Mouse (Mus musculus): Measurements from ENCODE around the gene Tnfsf13. TPM values are rescaled to one million over a fixed set of nuclear protein-coding genes. Genes with fewer than 3 reads are reported as not detected.

Tnfsf13 gene
- polyA plus RNA-seq, 1 experiment from 2014 or later = 0.24 TPM

GRCm38 (mm10) chr11:69654760-69655159, 30.8 kb downstream of the Tnfsf13 start:
- no peak overlapping the region for H3K27ac ChIP-seq (ENCODE audit: low read depth, low read length)
- ATAC-seq (ENCODE audit: low read depth) = no peak

GRCm38 (mm10) chr11:69653399-69653798, 32.2 kb downstream of the Tnfsf13 start:
- peaks cover 55% of the 10 kb centered on the region for H3K36me3 ChIP-seq (ENCODE audit: control insufficient read depth, insufficient read depth, low read length)
- H3K9ac ChIP-seq (replicated peaks; ENCODE audit: low read depth, low read length) = no peak overlapping the region
- 0 out of 2 replicates have a peak, but pooled peaks cover 2% of the 10 kb centered on the region for H3K4me1 ChIP-seq (ENCODE audit: control insufficient read depth, insufficient read depth, low read length)
- H3K27me3 ChIP-seq (ENCODE audit: control insufficient read depth, insufficient read depth, low read length) = no peaks in the 10 kb centered on the region
- H3K4me2 ChIP-seq (ENCODE audit: low read depth, low read length) = no peak overlapping the region
- no peak overlapping the region for H3K27ac ChIP-seq (ENCODE audit: low read depth, low read length)
- 82% methylated on average over 5 of the region's 5 CpGs for WGBS
- no peaks in the 10 kb centered on the region for H3K9me3 ChIP-seq (ENCODE audit: control insufficient read depth, low read length)
- no peak for ATAC-seq (ENCODE audit: low read depth)
- H3K4me3 ChIP-seq (ENCODE audit: low read depth, low read length) = no peak overlapping the region

More at GRCm38 (mm10) chr11:69654760-69655159, 30.8 kb downstream of the Tnfsf13 start:
- H3K4me2 ChIP-seq (ENCODE audit: low read depth, low read length) = no peak overlapping the region
- 47% methylated on average over 9 of the region's 9 CpGs for WGBS
- no peaks in the 10 kb centered on the region for H3K27me3 ChIP-seq (ENCODE audit: control insufficient read depth, insufficient read depth, low read length)
- H3K9ac ChIP-seq (replicated peaks; ENCODE audit: low read depth, low read length) = no peak overlapping the region
- H3K4me1 ChIP-seq (ENCODE audit: control insufficient read depth, insufficient read depth, low read length) = 0 out of 2 replicates have a peak, but pooled peaks cover 2% of the 10 kb centered on the region
- H3K36me3 ChIP-seq (ENCODE audit: control insufficient read depth, insufficient read depth, low read length) = peaks cover 50% of the 10 kb centered on the region
- H3K9me3 ChIP-seq (ENCODE audit: control insufficient read depth, low read length) = no peaks in the 10 kb centered on the region
- H3K4me3 ChIP-seq (ENCODE audit: low read depth, low read length) = no peak overlapping the region

- H3K9me3 ChIP-seq (ENCODE audit: control insufficient read depth, low read length) = no peaks in the 10 kb centered on the region
- no peak overlapping the region for H3K27ac ChIP-seq (ENCODE audit: low read depth, low read length)
- no peak overlapping the region for H3K4me2 ChIP-seq (ENCODE audit: low read depth, low read length)
- WGBS = 96% methylated on average over 5 of the region's 5 CpGs
- H3K4me1 ChIP-seq (ENCODE audit: control insufficient read depth, insufficient read depth, low read length) = no peaks in the 10 kb centered on the region
- H3K27me3 ChIP-seq (ENCODE audit: control insufficient read depth, insufficient read depth, low read length) = no peaks in the 10 kb centered on the region
- peaks cover 80% of the 10 kb centered on the region for H3K36me3 ChIP-seq (ENCODE audit: control insufficient read depth, insufficient read depth, low read length)
- ATAC-seq (ENCODE audit: low read depth) = no peak
- no peak overlapping the region for H3K4me3 ChIP-seq (ENCODE audit: low read depth, low read length)
- no peak overlapping the region for H3K9ac ChIP-seq (replicated peaks; ENCODE audit: low read depth, low read length)
Observed at GRCm38 (mm10) chr11:69645860-69646259, 39.7 kb downstream of the Tnfsf13 start.

GRCm38 (mm10) chr11:69635471-69635870, 50.1 kb downstream of the Tnfsf13 start:
- no peak for ATAC-seq (ENCODE audit: low read depth)
- WGBS = 88% methylated on average over 3 of the region's 3 CpGs
- no peaks in the 10 kb centered on the region for H3K9me3 ChIP-seq (ENCODE audit: control insufficient read depth, low read length)
- H3K4me1 ChIP-seq (ENCODE audit: control insufficient read depth, insufficient read depth, low read length) = peaks cover 18% of the 10 kb centered on the region
- H3K27me3 ChIP-seq (ENCODE audit: control insufficient read depth, insufficient read depth, low read length) = no peaks in the 10 kb centered on the region
- H3K4me3 ChIP-seq (ENCODE audit: low read depth, low read length) = no peak overlapping the region
- H3K4me2 ChIP-seq (ENCODE audit: low read depth, low read length) = 0 out of 2 replicates have a peak overlapping the region, but pooled peaks have one; percentile 17
- H3K9ac ChIP-seq (replicated peaks; ENCODE audit: low read depth, low read length) = no peak overlapping the region; the same call in 1 of the 2 replicates
- H3K36me3 ChIP-seq (ENCODE audit: control insufficient read depth, insufficient read depth, low read length) = peaks cover 8% of the 10 kb centered on the region; the same call in 1 of the 2 replicates
- no peak overlapping the region for H3K27ac ChIP-seq (ENCODE audit: low read depth, low read length)

GRCm38 (mm10) chr11:69633128-69633866, 52.3 kb downstream of the Tnfsf13 start:
- H3K27me3 ChIP-seq (ENCODE audit: control insufficient read depth, insufficient read depth, low read length) = no peaks in the 10 kb centered on the region
- H3K9ac ChIP-seq (replicated peaks; ENCODE audit: low read depth, low read length) = peak overlapping the region; percentile 95
- H3K4me3 ChIP-seq (ENCODE audit: low read depth, low read length) = peak overlapping the region; percentile 89
- H3K4me1 ChIP-seq (ENCODE audit: control insufficient read depth, insufficient read depth, low read length) = peaks cover 18% of the 10 kb centered on the region
- ATAC-seq (ENCODE audit: low read depth) = peak; percentile 62
- no peaks in the 10 kb centered on the region for H3K9me3 ChIP-seq (ENCODE audit: control insufficient read depth, low read length)
- under 1% methylated on average over 26 of the region's 50 CpGs for WGBS
- no peaks in the 10 kb centered on the region for H3K36me3 ChIP-seq (ENCODE audit: control insufficient read depth, insufficient read depth, low read length)
- H3K4me2 ChIP-seq (ENCODE audit: low read depth, low read length) = peak overlapping the region; percentile 85
- peak overlapping the region; percentile 94 for H3K27ac ChIP-seq (ENCODE audit: low read depth, low read length)

MicroRNAs encoded within 50 kb of the gene (microRNA counts, 519-probe panel; counts per million panel counts)
- not detected for microRNA mmu-miR-1934
- microRNA mmu-miR-467f = 3,653 counts per million, percentile 31 among the panel's probes with 10 or more counts

Small RNA genes within 50 kb of the gene (microRNA-seq; reads per million reads assigned to microRNA genes)
- 1.4 reads per million for gene Mir1934
- gene Mir467f = not detected

Other genes with a start within 250 kb of the Tnfsf13 start
- gene Dnah2, start 136.7 kb downstream of the Tnfsf13 start, polyA plus RNA-seq (2014; fragmentation: Nextera tagmentation; extraction: Ambion mirVana) = 5.7 and 6.9 TPM in 2 replicates
- gene Efnb3, start 125.6 kb downstream of the Tnfsf13 start, polyA plus RNA-seq (2014; fragmentation: Nextera tagmentation; extraction: Ambion mirVana) = 23.2 and 35.6 TPM in 2 replicates
- gene Wrap53, start 105.5 kb downstream of the Tnfsf13 start, polyA plus RNA-seq (2014; fragmentation: Nextera tagmentation; extraction: Ambion mirVana) = 17.3 and 20.8 TPM in 2 replicates
- gene Trp53, start 105.4 kb downstream of the Tnfsf13 start, polyA plus RNA-seq (2014; fragmentation: Nextera tagmentation; extraction: Ambion mirVana) = 54.6 and 68.8 TPM in 2 replicates
- gene Atp1b2, start 79.8 kb downstream of the Tnfsf13 start, polyA plus RNA-seq (2014; fragmentation: Nextera tagmentation; extraction: Ambion mirVana) = 66.6 and 99.6 TPM in 2 replicates
- gene Shbg, start 67.9 kb downstream of the Tnfsf13 start, polyA plus RNA-seq (2014; fragmentation: Nextera tagmentation; extraction: Ambion mirVana) = not detected in 2 replicates
- 23.8 and 25.1 TPM in 2 replicates for gene Sat2, start 63.8 kb downstream of the Tnfsf13 start, polyA plus RNA-seq (2014; fragmentation: Nextera tagmentation; extraction: Ambion mirVana)
- 31.1 and 34.0 TPM in 2 replicates for gene Fxr2, start 52.8 kb downstream of the Tnfsf13 start, polyA plus RNA-seq (2014; fragmentation: Nextera tagmentation; extraction: Ambion mirVana)
- gene Sox15, start 30.5 kb downstream of the Tnfsf13 start, polyA plus RNA-seq (2014; fragmentation: Nextera tagmentation; extraction: Ambion mirVana) = not detected in 2 replicates
- 40.7 and 63.4 TPM in 2 replicates for gene Mpdu1, start 23.1 kb downstream of the Tnfsf13 start, polyA plus RNA-seq (2014; fragmentation: Nextera tagmentation; extraction: Ambion mirVana)
- gene Cd68, start 19.6 kb downstream of the Tnfsf13 start, polyA plus RNA-seq (2014; fragmentation: Nextera tagmentation; extraction: Ambion mirVana) = 3.7 and 11.2 TPM in 2 replicates
- 503 and 643 TPM in 2 replicates for gene Eif4a1, start 13.4 kb downstream of the Tnfsf13 start, polyA plus RNA-seq (2014; fragmentation: Nextera tagmentation; extraction: Ambion mirVana)
- gene Senp3, start 3.7 kb downstream of the Tnfsf13 start, polyA plus RNA-seq (2014; fragmentation: Nextera tagmentation; extraction: Ambion mirVana) = 104 and 116 TPM in 2 replicates
- 2.1 and 3.4 TPM in 2 replicates for gene Tnfsf12, start 10.1 kb upstream of the Tnfsf13 start, polyA plus RNA-seq (2014; fragmentation: Nextera tagmentation; extraction: Ambion mirVana)
- gene Tnfsfm13, start 10.3 kb upstream of the Tnfsf13 start, polyA plus RNA-seq (2014; fragmentation: Nextera tagmentation; extraction: Ambion mirVana) = 0.75 and 1.8 TPM in 2 replicates
- 23.5 and 30.7 TPM in 2 replicates for gene Polr2a, start 72.9 kb upstream of the Tnfsf13 start, polyA plus RNA-seq (2014; fragmentation: Nextera tagmentation; extraction: Ambion mirVana)
- not detected in 2 replicates for gene Slc35g3, start 76.2 kb upstream of the Tnfsf13 start, polyA plus RNA-seq (2014; fragmentation: Nextera tagmentation; extraction: Ambion mirVana)
- 4.3 and 6.0 TPM in 2 replicates for gene Zbtb4, start 80.1 kb upstream of the Tnfsf13 start, polyA plus RNA-seq (2014; fragmentation: Nextera tagmentation; extraction: Ambion mirVana)
- gene Chrnb1, start 110.2 kb upstream of the Tnfsf13 start, polyA plus RNA-seq (2014; fragmentation: Nextera tagmentation; extraction: Ambion mirVana) = 0.78 and 1.3 TPM in 2 replicates
- 6.4 and 9.1 TPM in 2 replicates for gene Fgf11, start 116.1 kb upstream of the Tnfsf13 start, polyA plus RNA-seq (2014; fragmentation: Nextera tagmentation; extraction: Ambion mirVana)
- 0.68 and 0.76 TPM in 2 replicates for gene Tmem102, start 119.8 kb upstream of the Tnfsf13 start, polyA plus RNA-seq (2014; fragmentation: Nextera tagmentation; extraction: Ambion mirVana)
- not detected in 2 replicates for gene Gm39566, start 129.5 kb upstream of the Tnfsf13 start, polyA plus RNA-seq (2014; fragmentation: Nextera tagmentation; extraction: Ambion mirVana)
- gene Spem2, start 132.7 kb upstream of the Tnfsf13 start, polyA plus RNA-seq (2014; fragmentation: Nextera tagmentation; extraction: Ambion mirVana) = 0.16 TPM in 1 of 2 replicates, not detected in the other
- 0.35 and 0.40 TPM in 2 replicates for gene Spem1, start 136.4 kb upstream of the Tnfsf13 start, polyA plus RNA-seq (2014; fragmentation: Nextera tagmentation; extraction: Ambion mirVana)
- 24.2 and 31.3 TPM in 2 replicates for gene Nlgn2, start 152.0 kb upstream of the Tnfsf13 start, polyA plus RNA-seq (2014; fragmentation: Nextera tagmentation; extraction: Ambion mirVana)
- 306 and 377 TPM in 2 replicates for gene Tmem256, start 152.7 kb upstream of the Tnfsf13 start, polyA plus RNA-seq (2014; fragmentation: Nextera tagmentation; extraction: Ambion mirVana)
- 36.3 and 51.8 TPM in 2 replicates for gene Plscr3, start 160.6 kb upstream of the Tnfsf13 start, polyA plus RNA-seq (2014; fragmentation: Nextera tagmentation; extraction: Ambion mirVana)
- 0.28 TPM in 1 of 2 replicates, not detected in the other for gene Tnk1, start 172.9 kb upstream of the Tnfsf13 start, polyA plus RNA-seq (2014; fragmentation: Nextera tagmentation; extraction: Ambion mirVana)
- gene Tmem95, start 192.2 kb upstream of the Tnfsf13 start, polyA plus RNA-seq (2014; fragmentation: Nextera tagmentation; extraction: Ambion mirVana) = not detected in 2 replicates
- 0.80 and 2.0 TPM in 2 replicates for gene Kctd11, start 195.6 kb upstream of the Tnfsf13 start, polyA plus RNA-seq (2014; fragmentation: Nextera tagmentation; extraction: Ambion mirVana)
- gene Acap1, start 209.8 kb upstream of the Tnfsf13 start, polyA plus RNA-seq (2014; fragmentation: Nextera tagmentation; extraction: Ambion mirVana) = 0.17 and 0.33 TPM in 2 replicates
- gene 2810408A11Rik, start 215.2 kb upstream of the Tnfsf13 start, polyA plus RNA-seq (2014; fragmentation: Nextera tagmentation; extraction: Ambion mirVana) = 7.1 and 7.8 TPM in 2 replicates
- 26.2 and 27.8 TPM in 2 replicates for gene Neurl4, start 215.3 kb upstream of the Tnfsf13 start, polyA plus RNA-seq (2014; fragmentation: Nextera tagmentation; extraction: Ambion mirVana)
- 58.5 and 65.4 TPM in 2 replicates for gene Gps2, start 228.1 kb upstream of the Tnfsf13 start, polyA plus RNA-seq (2014; fragmentation: Nextera tagmentation; extraction: Ambion mirVana)
- 1,037 and 1,095 TPM in 2 replicates for gene Eif5a, start 236.2 kb upstream of the Tnfsf13 start, polyA plus RNA-seq (2014; fragmentation: Nextera tagmentation; extraction: Ambion mirVana)

All from neural tube, embryonic 14.5 days (tissue).